Mouse (Mus musculus) liver, postnatal 0 days (tissue): ENCODE results near the gene 1700025G04Rik.

Source experiments
- CTCF ChIP-seq: sonication (generic); IDR thresholded peaks from 2 replicates; pipeline ENCODE4 v1.5.1; 2016; ENCODE audit warnings: antibody characterized with exemption, low read depth
- EP300 ChIP-seq: IDR thresholded peaks from 2 replicates; pipeline ENCODE4 v1.6.1; 2016; ENCODE audit warnings: antibody characterized with exemption, low read depth, mild to moderate bottlenecking

- TF ChIP-seq CTCF (no peak), EP300 (no peak)
These were observed 126.7 kb downstream of the 1700025G04Rik start for GRCm38 (mm10) chr1:151963248-151963647.
